Mouse (Mus musculus): Measurements from ENCODE around the gene Olfr785.
"Not testable (repeated sequence)": the region's sequence is repeated elsewhere in the genome, so short reads cannot be mapped to it uniquely, and the experiment has no call there.

Gene Olfr785

GRCm38 (mm10) chr10:129405126-129405525, at the start of gene Olfr785:
Gene Olfr785 (plus strand): TSS chr10:129405426.
- DNase-seq: no peak

GRCm38 (mm10) chr10:129356496-129356895, 48.7 kb upstream of the Olfr785 start:
- DNase-seq: not testable (repeated sequence)

GRCm38 (mm10) chr10:129357307-129357706, 47.9 kb upstream of the Olfr785 start:
- DNase-seq: no peak

- not testable (repeated sequence) for DNase-seq
Measured at GRCm38 (mm10) chr10:129374051-129374450, 31.2 kb upstream of the Olfr785 start.

GRCm38 (mm10) chr10:129383783-129384182, 21.4 kb upstream of the Olfr785 start, which contains the start of gene Olfr784:
Gene Olfr784 (plus strand): TSS chr10:129384083.
- DNase-seq: no peak

- no peak for DNase-seq
Measured at GRCm38 (mm10) chr10:129400892-129401291, 4.3 kb upstream of the Olfr785 start.

GRCm38 (mm10) chr10:129427006-129427405, 21.8 kb downstream of the Olfr785 start, which contains the start of gene Olfr786:
Gene Olfr786 (plus strand): TSS chr10:129427306.
- no peak for DNase-seq
